Mouse (Mus musculus): ENCODE measurements around the gene Ascl3. TPM values are rescaled to one million over a fixed set of nuclear protein-coding genes. Genes with fewer than 3 reads are reported as not detected.

Gene Ascl3
- total and polyA plus RNA-seq, 3 experiments = not detected

- Histone ChIP-seq H3K4me3 (ENCODE audit: control insufficient read depth in 1 of 2, insufficient read depth in 1 of 2, low read depth in 2 of 2, low read length in 2 of 2) (no peak overlapping the region), H3K79me2 (ENCODE audit: control insufficient read depth, insufficient read depth, low read length, poor library complexity) (no peaks in the 10 kb centered on the region), H3K4me1 (ENCODE audit: control insufficient read depth in 1 of 2, insufficient read depth in 2 of 2, low read length in 2 of 2) (peaks cover 2 to 8% of the 10 kb centered on the region in 2 experiments; a peak in 3 of 4 replicates), H3K9me3 (replicated peaks; ENCODE audit: insufficient read depth, low read length) (no peaks in the 10 kb centered on the region), H3K27ac (ENCODE audit: control insufficient read depth, low read depth, low read length) (no peak overlapping the region), H3K27me3 (ENCODE audit: control insufficient read depth in 1 of 2, insufficient read depth in 2 of 2, low read length in 2 of 2) (no peaks in the 10 kb centered on the region), H3K36me3 (ENCODE audit: control insufficient read depth in 1 of 2, insufficient read depth in 2 of 2, low read length in 2 of 2) (peaks cover 0 to 8% of the 10 kb centered on the region in 2 experiments; a peak in 3 of 4 replicates), H3K9ac (ENCODE audit: control insufficient read depth, low read depth, low read length, poor library complexity, severe bottlenecking) (no peak overlapping the region)
- no peak for DNase-seq (ENCODE audit: low read depth, low spot score)
- TF ChIP-seq ZKSCAN1 (IDR thresholded peaks at IDR 0.05; ENCODE audit: low read depth, low read length) (no peak), MAFK (IDR thresholded peaks at IDR 0.05; ENCODE audit: borderline replicate concordance, low read depth, low read length) (no peak), USF1 (IDR thresholded peaks at IDR 0.05; ENCODE audit: low read depth, low read length) (no peak), ELF1 (IDR thresholded peaks at IDR 0.05; ENCODE audit: low read depth, low read length) (no peak), E2F4 (IDR thresholded peaks at IDR 0.05; ENCODE audit: borderline replicate concordance, low read depth, low read length) (no peak), RCOR1 (IDR thresholded peaks at IDR 0.05; ENCODE audit: low read depth, low read length) (no peak)
Observed at GRCm38 (mm10) chr7:109712198-109712597, 19.3 kb downstream of the Ascl3 start.

DNA sequence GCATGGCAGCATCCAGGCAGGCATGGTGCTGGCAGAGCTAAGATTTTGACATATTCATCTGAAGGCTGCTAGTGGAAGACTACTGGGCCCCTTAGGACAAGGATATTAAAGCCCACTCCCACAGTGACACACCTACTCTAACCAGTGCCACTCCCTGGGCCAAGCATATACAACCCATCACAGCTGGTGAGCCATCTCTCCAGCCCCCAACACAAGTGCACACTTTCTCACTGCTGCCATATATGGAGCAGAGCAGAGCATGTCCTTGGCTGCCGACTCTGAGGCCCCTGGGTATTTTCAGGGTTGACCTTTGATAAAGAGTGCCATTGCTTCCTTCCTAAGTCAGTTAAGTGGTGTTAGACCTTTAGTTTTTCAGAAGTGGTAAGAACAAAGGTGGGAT lies 21.5 kb downstream of the Ascl3 start:
- H3K9me3 ChIP-seq (replicated peaks; ENCODE audit: insufficient read depth, low read length) = no peaks in the 10 kb centered on the region
- no peak overlapping the region for H3K4me3 ChIP-seq (ENCODE audit: control insufficient read depth in 1 of 2, insufficient read depth in 1 of 2, low read depth in 2 of 2, low read length in 2 of 2)
- H3K79me2 ChIP-seq (ENCODE audit: control insufficient read depth, insufficient read depth, low read length, poor library complexity) = no peaks in the 10 kb centered on the region
- H3K4me1 ChIP-seq (ENCODE audit: control insufficient read depth in 1 of 2, insufficient read depth in 2 of 2, low read length in 2 of 2) = peaks cover 3 to 12% of the 10 kb centered on the region in 2 experiments; a peak in 3 of 4 replicates
- H3K27ac ChIP-seq (ENCODE audit: control insufficient read depth, low read depth, low read length) = no peak overlapping the region
- DNase-seq (ENCODE audit: low read depth, low spot score) = no peak
- H3K36me3 ChIP-seq (ENCODE audit: control insufficient read depth in 1 of 2, insufficient read depth in 2 of 2, low read length in 2 of 2) = peaks cover 0 to 12% of the 10 kb centered on the region in 2 experiments; a peak in 3 of 4 replicates
- H3K9ac ChIP-seq (ENCODE audit: control insufficient read depth, low read depth, low read length, poor library complexity, severe bottlenecking) = no peak overlapping the region
- no peak for TF ChIP-seq POLR2AphosphoS2 (IDR thresholded peaks at IDR 0.05; ENCODE audit: low read length)
- no peaks in the 10 kb centered on the region for H3K27me3 ChIP-seq (ENCODE audit: control insufficient read depth in 1 of 2, insufficient read depth in 2 of 2, low read length in 2 of 2)

GRCm38 (mm10) chr7:109708961-109709382 lies 22.6 kb downstream of the Ascl3 start:
- Histone ChIP-seq H3K36me3 (ENCODE audit: control insufficient read depth in 1 of 2, insufficient read depth in 2 of 2, low read length in 2 of 2) (peaks cover 0 to 20% of the 10 kb centered on the region in 2 experiments; a peak in 3 of 4 replicates), H3K4me1 (ENCODE audit: control insufficient read depth in 1 of 2, insufficient read depth in 2 of 2, low read length in 2 of 2) (peaks cover 3 to 16% of the 10 kb centered on the region in 2 experiments; a peak in 3 of 4 replicates), H3K79me2 (ENCODE audit: control insufficient read depth, insufficient read depth, low read length, poor library complexity) (peaks cover 2% of the 10 kb centered on the region), H3K27me3 (ENCODE audit: control insufficient read depth in 1 of 2, insufficient read depth in 2 of 2, low read length in 2 of 2) (no peaks in the 10 kb centered on the region), H3K9me3 (replicated peaks; ENCODE audit: insufficient read depth, low read length) (no peaks in the 10 kb centered on the region), H3K27ac (ENCODE audit: control insufficient read depth, low read depth, low read length) (no peak overlapping the region), H3K4me3 (ENCODE audit: control insufficient read depth in 1 of 2, insufficient read depth in 1 of 2, low read depth in 2 of 2, low read length in 2 of 2) (no peak overlapping the region), H3K9ac (ENCODE audit: control insufficient read depth, low read depth, low read length, poor library complexity, severe bottlenecking) (no peak overlapping the region)
- TF ChIP-seq POLR2A (IDR thresholded peaks at IDR 0.05; ENCODE audit: control insufficient read depth in 1 of 2, insufficient read depth in 1 of 2, low read depth in 1 of 2, low read length in 2 of 2, poor library complexity in 1 of 2) = no peak
- TF ChIP-seq JUND (IDR thresholded peaks at IDR 0.05; ENCODE audit: low read depth, low read length) = no peak
- TF ChIP-seq NRF1 (IDR thresholded peaks at IDR 0.05; ENCODE audit: insufficient read depth, low read depth, low read length, poor library complexity, severe bottlenecking) = no peak
- no peak for TF ChIP-seq TCF12 (IDR thresholded peaks at IDR 0.05; ENCODE audit: low read depth, low read length)
- no peak for TF ChIP-seq MYC (IDR thresholded peaks at IDR 0.05; ENCODE audit: low read depth, low read length)
- TF ChIP-seq BHLHE40 (IDR thresholded peaks at IDR 0.05; ENCODE audit: borderline replicate concordance, low read depth, low read length) = no peak
- TF ChIP-seq CHD2 (IDR thresholded peaks at IDR 0.05; ENCODE audit: low read length) = no peak
- no peak for DNase-seq (ENCODE audit: low read depth, low spot score)

Measured in MEL (cell line).